Mouse (Mus musculus) B cell, adult 2 months (primary cell): Measurements from ENCODE around the gene Ccdc69.
"Not testable (repeated sequence)": the region's sequence is repeated elsewhere in the genome, so short reads cannot be mapped to it uniquely, and the experiment has no call there.

ENCODE experiments used
- DNase-seq, 2 experiments: peaks; one replicate each; pipeline ENCODE4 v3.0.0; 2022

Ccdc69 gene

GRCm38 (mm10) chr11:55077331-55078231 is at the start of gene Ccdc69:
TSS of gene Ccdc69 (minus strand) at chr11:55078131.
- DNase-seq: peak; percentile 72 to 75

GRCm38 (mm10) chr11:55126663-55127062 is 48.7 kb upstream of the Ccdc69 start:
- DNase-seq: no peak

- DNase-seq: peak in 1 of 2 experiments; percentile 25
Measured at GRCm38 (mm10) chr11:55121430-55121829, 43.5 kb upstream of the Ccdc69 start.

- peak; percentile 38 to 43 for DNase-seq
Measured at GRCm38 (mm10) chr11:55120821-55121271, 42.9 kb upstream of the Ccdc69 start.

- DNase-seq: no peak
Measured at GRCm38 (mm10) chr11:55120279-55120678, 42.3 kb upstream of the Ccdc69 start.

GRCm38 (mm10) chr11:55117031-55117430 is 39.1 kb upstream of the Ccdc69 start:
- DNase-seq: peak; percentile 50 to 60

GRCm38 (mm10) chr11:55116004-55116403 is 38.1 kb upstream of the Ccdc69 start:
- peak; percentile 42 to 50 for DNase-seq

- DNase-seq: no peak
Measured at GRCm38 (mm10) chr11:55114291-55114690, 36.4 kb upstream of the Ccdc69 start.

- not testable (repeated sequence) for DNase-seq
Measured at GRCm38 (mm10) chr11:55113861-55114250, 35.9 kb upstream of the Ccdc69 start.

- peak; percentile 70 to 77 for DNase-seq
Measured at GRCm38 (mm10) chr11:55113209-55113860, 35.4 kb upstream of the Ccdc69 start.

- DNase-seq: no peak
Measured at GRCm38 (mm10) chr11:55110566-55111169, 32.7 kb upstream of the Ccdc69 start.

GRCm38 (mm10) chr11:55109521-55110300 is 31.8 kb upstream of the Ccdc69 start:
- DNase-seq: no peak

GRCm38 (mm10) chr11:55106636-55107035 is 28.7 kb upstream of the Ccdc69 start:
- DNase-seq: peak in 1 of 2 experiments; percentile 13

- DNase-seq: no peak
Measured at GRCm38 (mm10) chr11:55105389-55105788, 27.5 kb upstream of the Ccdc69 start.

GRCm38 (mm10) chr11:55103229-55103628 is 25.3 kb upstream of the Ccdc69 start:
- no peak for DNase-seq

GRCm38 (mm10) chr11:55102015-55102414 is 24.1 kb upstream of the Ccdc69 start:
- no peak for DNase-seq

- DNase-seq: peak; percentile 61 to 65
Measured at GRCm38 (mm10) chr11:55099868-55100267, 21.9 kb upstream of the Ccdc69 start.

GRCm38 (mm10) chr11:55099019-55099771 is 21.3 kb upstream of the Ccdc69 start:
- DNase-seq: no peak

GRCm38 (mm10) chr11:55098189-55098915 is 20.4 kb upstream of the Ccdc69 start:
- DNase-seq: no peak

GRCm38 (mm10) chr11:55097463-55098188 is 19.7 kb upstream of the Ccdc69 start, which contains the start of gene Gm2a:
TSS of gene Gm2a (plus strand) at chr11:55098115.
- peak; percentile 98 for DNase-seq
